Mouse (Mus musculus): ENCODE measurements around the gene Arl15.
"Not testable (repeated sequence)": the region's sequence is repeated elsewhere in the genome, so short reads cannot be mapped to it uniquely, and the experiment has no call there.

Gene Arl15

DNA sequence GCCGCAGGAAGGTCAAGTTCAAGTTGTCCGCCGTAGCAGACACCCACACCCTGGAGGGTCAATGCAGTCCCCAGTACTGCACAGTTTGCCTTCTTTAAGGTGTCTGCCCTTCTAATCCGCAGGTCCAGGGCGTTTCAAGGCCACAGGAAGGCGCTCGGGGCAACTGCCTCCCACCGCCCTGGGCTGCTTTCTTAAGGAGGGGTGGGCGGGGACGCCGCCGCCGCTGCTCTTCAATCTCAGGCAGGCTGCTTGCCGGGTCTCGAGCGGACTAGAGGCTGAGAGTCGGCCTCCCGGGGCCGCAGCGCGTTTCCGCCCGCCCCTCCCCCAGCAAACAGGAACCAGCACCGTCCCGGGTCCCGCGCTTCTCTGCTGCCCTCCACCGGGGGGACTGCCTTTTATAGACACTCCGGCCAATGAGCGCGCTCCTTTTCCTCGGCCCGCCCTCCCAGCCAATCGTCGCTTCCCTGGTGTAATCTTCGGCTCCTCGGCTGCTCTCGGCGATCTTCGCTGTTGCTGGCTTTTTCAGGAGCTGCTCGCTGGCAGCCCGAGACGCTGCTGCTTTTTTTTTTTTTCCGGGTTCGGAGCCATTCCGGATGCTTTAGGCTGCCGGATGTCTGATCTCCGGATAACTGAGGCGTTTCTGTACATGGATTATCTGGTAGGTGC, at the start of gene Arl15:
TSS of gene Arl15 (plus strand) at position 467 of the 666 bp plus-strand sequence.
- DNase-seq (ENCODE audit: low spot score in 2 of 2): peak; percentile 95 to 96

DNA sequence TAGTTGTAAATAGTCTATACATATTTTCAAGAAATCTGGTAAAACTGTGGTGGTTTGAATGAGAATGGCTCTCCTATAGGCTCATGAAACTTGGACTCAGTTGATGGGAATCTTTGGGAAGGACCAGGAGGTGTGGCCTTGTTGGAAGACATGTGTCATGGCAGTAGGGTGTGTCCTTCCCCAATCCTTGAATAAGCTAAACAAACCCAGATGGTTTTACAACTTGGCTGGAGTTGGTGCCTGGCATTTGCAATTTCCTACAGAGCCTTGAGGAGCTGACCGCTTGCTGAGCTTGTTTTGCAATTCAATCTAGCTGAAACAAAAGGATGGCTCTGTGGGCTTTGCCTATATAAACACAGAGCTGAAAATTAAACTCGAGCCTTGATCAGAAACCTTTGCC, 49.0 kb upstream of the Arl15 start:
- DNase-seq (ENCODE audit: low spot score in 2 of 2): no peak

DNA sequence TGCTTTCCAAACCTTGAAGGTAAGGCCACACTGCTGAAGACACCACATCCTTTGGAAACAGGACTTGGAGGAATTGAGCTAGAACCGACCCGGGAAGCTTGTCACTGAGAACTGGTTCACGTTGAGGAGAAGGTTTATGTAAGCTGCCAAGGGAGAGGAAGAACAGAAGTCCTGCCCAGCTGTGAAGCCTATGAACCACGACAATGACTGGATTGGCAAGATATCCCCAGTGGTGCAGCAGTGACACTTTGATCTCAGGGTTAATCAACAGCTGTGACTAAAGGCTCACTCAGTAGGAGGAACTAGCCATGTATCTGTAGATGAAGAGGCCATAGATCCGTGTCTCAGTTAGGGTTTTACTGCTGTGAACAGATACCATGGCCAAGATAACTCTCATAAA, 43.5 kb upstream of the Arl15 start:
- DNase-seq (ENCODE audit: low spot score in 2 of 2): no peak

DNA sequence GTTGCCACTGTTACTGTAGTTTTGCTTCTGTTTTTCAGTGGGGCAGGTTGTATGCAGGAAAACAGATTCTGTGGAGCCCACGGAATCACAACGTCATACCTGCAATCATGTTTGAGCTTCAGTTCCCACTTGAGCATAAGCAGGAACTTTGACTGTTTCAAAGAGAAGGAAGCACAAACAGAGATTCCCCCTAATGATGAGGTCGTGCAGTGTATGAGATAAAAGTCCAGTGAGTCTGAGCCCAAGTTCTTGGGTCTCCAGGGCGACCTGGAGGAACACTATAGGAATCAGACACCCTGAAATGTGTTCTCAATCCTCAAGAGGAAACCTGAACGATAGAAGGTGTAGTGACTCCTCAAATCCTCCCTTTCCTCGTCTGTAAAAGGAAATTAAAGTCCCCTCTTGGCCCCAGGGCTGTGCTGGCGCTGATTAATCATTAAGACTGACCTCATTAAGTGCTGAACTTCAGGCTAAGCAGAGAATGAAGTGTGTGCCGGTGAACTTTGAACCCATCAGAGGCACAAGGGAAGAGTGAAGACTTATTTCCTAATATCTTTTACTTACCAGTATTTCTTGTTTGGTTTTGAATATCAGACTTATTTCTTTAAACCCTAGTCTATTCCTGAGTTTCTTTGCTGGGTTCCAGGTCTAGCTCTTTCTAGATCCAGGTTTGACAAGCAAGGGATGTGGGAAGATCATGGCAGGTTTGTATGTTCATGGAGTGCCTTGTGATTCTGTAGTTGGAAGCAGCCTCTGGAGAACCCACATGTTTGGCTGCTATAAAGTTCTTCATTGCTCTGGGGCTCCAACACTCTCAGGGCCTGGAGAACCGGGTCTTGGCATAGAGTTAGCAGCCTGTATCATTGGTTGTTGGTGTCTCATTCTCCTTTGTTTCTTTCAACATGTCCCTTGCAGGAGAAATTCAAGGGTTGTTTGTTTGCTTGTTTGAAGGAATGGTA, 39.3 kb upstream of the Arl15 start:
- DNase-seq (ENCODE audit: low spot score in 2 of 2): no peak

DNA sequence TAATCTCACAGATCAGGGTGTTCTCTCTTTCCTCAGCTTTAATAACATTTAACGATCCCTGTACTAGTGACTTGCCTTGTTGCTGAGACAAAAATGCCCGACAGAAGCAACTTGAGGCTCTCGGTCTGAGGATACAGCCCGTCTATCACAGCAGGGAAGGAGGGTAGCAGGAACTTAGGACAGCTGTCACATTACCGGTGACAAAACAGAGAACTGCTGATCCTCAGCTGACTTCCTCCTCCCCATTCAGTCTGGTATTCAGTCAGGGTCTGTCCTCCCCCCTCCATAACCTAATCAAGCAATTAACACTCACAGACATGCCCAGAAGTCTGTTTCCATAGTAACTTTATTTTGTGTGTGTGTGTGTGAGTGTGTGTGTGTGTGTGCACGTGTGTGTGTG, 38.5 kb upstream of the Arl15 start:
- no peak for DNase-seq (ENCODE audit: low spot score in 2 of 2)

DNA sequence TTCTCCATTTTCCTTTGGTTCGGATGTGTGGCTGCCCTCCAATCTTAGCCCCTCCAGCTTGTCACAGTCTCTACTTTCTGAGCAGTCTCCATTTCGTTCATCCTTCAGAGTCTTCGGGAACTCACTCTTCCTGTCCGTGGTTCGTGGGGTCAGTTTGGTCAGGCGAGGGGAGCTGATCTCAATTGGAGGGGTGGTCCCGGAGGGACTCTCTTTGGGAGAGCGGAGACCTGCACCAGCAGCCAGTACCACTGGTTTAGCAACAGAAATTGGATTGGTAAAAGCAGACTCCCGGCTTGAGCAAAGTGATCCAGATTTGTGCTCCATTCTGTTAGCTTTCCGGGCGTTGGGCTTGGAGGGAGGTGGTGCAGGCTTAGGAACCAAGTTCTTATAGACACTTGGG, 32.6 kb upstream of the Arl15 start:
- DNase-seq (ENCODE audit: low spot score in 2 of 2): no peak

DNA sequence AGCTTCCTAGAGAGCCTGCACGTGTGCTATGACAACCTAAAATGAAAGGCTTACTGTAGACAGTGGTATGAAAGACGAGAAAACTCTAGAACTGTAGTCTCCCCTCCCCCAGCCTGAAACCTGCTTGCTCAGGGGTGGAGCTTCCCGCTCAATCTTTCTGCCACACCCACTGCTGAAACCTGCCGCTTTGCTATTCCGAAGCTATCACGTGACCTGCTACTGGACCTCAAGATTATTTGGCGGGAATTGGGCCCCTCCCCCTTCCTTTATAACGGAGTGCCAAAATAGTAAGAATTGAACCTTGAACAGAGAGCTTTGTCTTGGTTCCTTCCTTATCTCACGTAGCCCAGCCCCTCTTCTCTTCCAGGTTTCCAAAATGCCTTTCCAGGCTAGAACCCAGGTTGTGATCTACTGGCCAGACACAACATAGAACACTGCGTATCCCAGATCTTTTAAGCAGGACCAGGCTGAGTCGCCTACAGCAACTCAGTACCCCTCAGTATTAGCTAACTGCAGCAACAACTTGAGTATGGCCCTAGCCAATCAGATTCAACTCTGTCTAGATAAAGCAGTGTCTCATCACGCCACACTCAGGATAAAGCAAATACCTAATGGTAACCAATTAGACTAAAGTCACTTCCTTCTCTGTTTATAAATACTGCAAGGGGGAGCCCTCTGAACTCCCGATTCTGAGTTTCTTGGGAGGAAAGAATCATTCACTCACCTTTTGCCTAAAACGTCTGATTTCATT, 31.4 kb upstream of the Arl15 start:
- no peak for DNase-seq (ENCODE audit: low spot score in 2 of 2)

DNA sequence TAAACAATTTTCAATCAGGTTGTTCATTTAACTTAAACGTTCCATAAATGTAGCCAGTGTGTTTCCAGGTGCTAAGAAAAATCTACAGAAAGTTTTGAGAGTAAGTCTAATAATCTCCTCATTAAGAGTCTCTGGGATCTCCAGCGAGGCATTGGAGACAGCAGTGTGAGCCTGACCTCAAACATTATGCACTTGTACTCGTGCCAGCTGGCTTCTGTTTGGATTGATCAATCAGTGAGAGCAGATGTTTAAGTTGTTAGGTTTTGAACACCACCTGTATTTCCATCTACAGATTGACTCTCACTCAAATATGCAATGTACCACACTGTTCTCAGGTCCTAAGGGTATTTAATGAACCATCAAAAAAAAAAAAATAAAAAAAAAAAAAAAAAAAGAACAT, 28.9 kb upstream of the Arl15 start:
- DNase-seq (ENCODE audit: low spot score in 2 of 2): no peak

DNA sequence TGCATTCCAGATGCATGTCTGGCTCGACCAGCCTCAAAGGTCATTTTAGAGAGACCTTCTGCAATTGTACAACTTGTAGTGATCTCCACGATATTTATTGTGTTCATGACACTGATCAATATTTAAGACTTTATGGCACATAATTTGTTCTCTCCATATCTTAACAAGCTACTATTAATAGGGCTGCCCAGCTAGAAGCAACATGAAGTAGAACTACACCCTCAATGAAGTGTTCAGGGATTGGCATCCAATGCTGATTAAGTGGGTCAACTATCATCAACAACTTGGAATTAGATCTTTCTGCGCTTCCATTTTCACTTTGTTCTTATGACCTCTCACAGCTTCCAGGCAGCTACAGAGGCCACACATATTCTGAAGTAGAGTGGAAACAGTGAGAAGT, 24.5 kb upstream of the Arl15 start:
- DNase-seq (ENCODE audit: low spot score in 2 of 2): no peak

DNA sequence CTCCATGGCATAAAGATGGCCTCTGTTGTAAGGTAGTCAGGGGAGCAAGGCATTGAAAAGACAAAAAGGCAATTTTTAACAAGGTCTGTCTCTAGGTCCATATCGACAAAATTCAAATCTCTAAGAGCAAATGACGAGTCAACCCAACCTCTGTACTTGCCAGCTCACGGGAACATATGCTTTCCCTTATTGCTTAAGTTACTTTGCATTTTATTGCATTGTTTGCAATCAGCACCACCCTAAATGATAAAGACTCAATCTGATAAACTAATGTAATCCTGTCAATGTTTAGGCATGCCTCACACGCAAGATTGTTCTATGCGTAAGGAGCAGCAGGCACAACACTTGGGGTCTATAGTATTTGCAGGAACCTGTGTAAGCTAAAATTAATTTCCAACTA, 24.0 kb upstream of the Arl15 start:
- DNase-seq (ENCODE audit: low spot score in 2 of 2): no peak

DNA sequence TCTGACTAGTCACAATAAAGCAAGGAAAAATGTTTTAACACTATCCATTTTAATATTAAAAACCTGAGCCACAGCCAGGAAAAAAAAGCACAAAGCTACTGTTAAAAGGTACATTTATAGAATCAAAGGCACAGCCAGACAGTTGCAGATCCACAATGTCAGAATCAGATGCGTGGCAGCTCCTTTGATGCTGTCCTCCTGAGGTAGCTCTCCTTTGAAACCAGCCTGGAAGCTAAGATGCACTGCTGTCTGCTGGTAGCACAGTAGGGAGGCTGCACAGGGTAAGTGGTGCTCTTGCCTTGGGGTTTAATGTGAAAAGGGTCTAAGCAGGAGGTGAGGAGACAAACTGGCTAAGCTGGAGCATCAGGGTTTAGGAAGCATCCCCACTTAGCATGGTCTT, 23.0 kb upstream of the Arl15 start:
- no peak for DNase-seq (ENCODE audit: low spot score in 2 of 2)

DNA sequence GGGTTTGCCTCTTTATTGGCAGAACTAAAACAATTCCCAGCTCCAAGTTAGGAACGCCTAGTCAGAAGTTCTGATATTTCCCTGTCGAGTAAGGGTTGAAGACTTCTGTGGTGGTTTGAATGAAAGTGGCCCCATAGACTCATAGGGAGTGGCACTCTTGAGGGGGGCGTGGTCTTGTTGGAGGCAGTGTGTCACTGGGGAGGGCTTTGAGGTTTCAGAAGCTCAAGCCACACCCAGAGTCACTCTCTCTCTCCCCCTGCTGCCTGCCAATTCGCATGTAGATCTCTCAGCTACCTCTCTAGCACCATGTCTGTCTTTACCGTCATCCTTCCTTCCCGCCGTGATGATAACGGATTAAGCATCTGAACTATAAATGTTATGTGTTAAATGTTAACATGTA, 19.5 kb upstream of the Arl15 start:
- no peak for DNase-seq (ENCODE audit: low spot score in 2 of 2)

DNA sequence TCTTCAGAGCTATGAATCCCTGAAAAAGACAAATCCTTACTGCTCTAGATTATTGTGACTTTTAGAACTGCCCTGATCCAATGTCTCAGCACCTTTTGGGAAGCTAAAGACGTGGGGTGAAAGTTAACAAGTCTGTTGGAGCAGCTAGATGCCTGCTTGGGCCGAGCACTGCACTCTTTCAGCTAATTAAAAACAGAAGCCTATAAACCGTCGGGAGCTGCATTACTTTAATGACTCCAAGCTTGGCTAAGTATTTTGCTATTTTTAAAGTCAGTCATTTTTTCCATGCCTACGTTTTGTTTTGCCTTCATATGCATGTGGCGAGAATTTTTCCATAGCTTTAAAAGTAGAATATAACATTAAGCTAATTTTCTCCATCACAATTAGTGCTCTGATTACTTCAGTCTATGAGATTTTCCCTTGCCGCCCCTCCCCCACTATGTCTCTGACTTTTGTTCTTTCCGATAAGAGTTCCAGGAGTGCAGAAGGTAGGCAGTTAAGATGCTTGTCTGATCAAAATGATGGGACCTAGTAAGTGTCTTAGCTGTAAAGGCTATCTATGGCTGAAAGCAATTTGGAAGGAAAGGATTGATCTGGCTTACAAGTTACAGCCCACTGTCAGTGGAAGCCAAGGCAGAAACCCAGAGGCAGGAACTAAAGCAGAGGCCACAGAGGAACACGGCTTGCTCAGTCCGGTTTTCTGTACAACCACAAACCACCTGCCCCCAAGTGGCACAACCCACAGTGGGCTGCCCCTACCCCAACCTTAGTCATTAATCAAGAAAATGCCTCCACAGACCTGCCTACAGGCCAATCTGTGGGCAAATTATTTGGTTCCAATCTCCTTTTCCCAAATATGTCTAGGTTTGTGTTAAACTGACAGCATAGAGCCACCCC, 18.8 kb upstream of the Arl15 start:
- DNase-seq (ENCODE audit: low spot score in 2 of 2): no peak

DNA sequence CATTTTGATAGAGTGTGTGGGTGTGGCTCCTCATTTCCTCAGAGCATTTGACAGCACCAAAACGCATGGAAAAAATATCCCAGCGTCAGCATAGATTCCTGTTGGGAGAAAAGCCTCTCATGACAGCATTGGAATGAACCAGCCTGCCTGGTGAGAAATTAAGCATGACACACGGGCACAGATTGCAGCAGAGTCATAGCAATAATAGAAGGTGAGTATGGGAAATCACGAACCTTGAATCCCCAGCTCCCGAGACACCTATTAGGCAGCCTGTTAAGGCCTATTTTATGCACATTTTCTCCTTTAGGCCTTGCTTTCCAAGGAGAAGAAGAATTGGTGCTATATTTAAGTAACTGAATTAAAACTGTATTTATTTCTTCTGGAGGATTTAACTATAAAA, 8.5 kb upstream of the Arl15 start:
- DNase-seq (ENCODE audit: low spot score in 2 of 2): no peak

DNA sequence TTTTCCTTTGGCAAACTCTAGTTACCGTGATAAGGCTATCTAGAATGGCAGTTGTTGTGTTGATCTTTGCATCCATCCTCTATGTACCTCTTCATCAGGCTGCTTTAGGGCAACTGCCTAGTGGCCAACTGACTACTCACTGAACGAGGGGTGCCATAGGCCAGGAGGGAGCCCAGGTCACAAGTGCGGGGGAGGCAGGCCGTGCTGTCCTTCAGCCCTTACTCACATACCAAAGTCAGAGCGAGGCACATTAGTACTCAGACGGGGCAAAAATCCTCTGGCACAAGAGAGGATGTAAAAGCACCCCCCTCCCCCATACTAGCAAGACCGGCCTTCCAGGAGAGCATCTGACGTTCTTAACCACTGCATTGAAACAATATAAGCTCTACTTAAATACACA, 7.2 kb upstream of the Arl15 start:
- no peak for DNase-seq (ENCODE audit: low spot score in 2 of 2)

DNA sequence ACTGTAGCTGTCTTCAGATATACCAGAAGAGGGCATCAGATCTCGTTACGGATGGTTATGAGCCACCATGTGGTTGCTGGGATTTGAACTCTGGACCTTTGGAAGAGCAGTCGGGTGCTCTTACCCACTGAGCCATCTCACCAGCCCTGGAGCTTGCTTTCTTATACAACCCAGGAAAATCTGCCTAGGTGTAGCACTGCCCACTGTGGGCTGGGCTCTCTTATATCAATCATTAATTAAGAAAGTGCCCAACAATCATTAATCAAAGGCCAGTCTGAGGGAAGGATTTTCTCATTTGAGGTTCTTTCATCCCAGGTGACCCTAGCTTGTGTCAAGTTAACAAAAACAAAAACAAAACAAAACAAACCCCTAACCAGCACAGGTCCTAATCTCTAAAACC, 4.3 kb upstream of the Arl15 start:
- DNase-seq (ENCODE audit: low spot score in 2 of 2): not testable (repeated sequence)

DNA sequence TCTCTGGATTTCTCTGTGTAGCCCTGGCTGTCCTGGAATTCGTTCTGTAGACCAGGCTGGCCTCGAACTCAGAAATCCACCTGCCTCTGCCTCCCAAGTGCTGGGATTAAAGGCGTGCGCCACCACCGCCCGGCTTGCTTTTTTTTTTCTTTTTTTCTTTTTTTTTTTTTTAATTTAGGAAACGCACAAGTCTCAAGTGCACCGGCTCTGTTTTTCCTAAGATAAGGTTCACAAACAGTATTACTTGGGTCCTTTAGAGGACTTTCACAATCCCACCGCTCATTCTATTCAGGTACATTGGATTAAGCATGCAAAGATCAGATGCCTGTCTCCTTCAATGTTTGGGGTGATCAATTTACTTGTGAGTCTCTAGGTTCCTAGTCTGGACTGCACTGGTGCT, 668 bp upstream of the Arl15 start:
- no peak for DNase-seq (ENCODE audit: low spot score in 2 of 2)

DNA sequence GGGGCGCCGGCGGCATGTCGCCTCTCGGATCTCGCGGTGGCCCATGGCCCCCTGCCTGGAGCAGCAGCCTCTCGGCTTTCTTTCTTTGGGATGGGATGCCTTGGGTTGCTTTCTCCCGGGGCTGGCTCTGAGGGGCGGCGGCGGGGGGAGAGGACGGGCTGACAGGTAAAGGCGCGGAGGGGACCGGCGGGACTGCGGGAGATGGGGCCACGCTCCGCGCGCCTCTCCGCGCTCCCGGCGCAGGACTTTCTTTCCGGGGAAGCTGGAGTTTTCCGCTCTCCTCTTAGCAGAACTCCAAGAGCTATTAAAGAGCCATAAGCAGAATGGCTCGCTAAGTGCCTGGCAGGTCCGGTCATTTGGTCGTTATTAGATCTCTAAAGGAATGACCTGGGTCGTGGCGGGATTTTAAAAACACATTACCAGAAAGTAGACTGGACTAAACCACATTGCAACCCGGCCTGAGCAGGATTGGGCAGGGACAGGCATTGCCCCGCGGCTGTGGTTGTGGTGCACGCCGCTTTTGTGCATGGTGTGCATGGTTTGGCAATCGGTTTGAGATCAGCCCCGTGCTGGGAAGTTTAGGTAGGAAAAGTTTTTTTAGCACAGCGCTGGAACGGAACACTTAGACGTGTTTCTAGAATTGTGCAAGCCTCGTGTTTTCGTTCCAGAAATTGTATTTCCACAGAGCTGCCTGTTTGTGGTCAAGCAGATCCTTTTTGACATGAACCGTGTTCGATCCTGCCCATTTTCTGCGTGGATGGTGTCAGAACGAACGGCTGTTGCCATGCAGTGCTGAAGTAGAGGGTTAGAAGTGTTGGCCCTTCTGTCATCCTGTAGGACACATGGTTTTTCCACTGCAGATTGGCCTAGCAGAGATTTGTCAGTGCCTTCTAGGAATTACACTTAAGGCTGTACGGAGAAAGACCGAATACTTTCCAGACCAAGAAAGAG, 675 bp downstream of the Arl15 start:
- peak in 1 of 2 experiments; percentile 30 for DNase-seq (ENCODE audit: low spot score in 2 of 2)

DNA sequence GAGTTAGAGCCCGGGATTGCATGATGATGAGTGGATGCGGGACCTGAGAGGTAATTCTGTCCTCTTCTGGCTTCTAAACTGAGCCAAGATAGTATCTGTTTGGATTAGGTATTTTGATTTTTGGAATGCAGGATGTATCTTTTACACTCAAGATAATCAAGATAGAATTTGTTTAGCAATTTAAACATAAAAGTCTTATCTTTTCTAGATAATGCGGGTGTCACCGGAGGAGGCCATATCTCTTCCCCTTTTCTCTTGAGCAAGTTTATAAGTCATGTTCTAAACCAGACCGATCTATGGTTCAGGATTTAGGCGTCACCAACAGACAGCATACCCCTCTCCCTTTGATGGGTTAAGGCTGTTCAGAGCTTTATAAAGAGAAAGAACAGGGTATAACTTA, 3.1 kb downstream of the Arl15 start:
- DNase-seq (ENCODE audit: low spot score in 2 of 2): no peak

DNA sequence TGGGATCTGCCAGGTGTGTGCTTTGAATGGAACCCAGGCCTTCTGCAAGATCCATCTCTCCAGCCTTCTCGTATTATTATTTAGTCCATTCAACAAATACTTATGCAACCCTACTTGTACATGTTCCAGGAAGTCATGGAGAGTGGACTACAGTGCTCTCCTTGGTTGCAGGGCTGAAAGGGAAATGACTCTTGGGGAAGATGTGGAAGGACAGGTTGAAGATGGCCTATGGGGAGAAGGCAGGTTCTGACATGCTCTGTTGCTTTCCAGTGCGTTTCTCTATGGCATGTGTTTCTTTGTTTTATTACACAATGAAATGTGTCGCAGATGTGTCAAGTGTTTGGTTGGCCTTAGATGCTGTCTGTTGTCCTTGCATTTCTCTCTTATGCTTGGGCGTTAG, 5.1 kb downstream of the Arl15 start:
- DNase-seq (ENCODE audit: low spot score in 2 of 2): no peak

Data from urinary bladder, adult 18-20 months (tissue).